Mouse (Mus musculus) adrenal gland, adult 18-20 months (tissue): ENCODE results near the gene Olfr728. TPM values are rescaled to one million over a fixed set of nuclear protein-coding genes. Genes with fewer than 3 reads are reported as not detected.

Experiments used
- DNase-seq, 2 experiments: peaks; one replicate each; pipeline ENCODE4 v3.0.0; 2021 to 2022; ENCODE audit warnings: low spot score in 2 of 2
- long read RNA-seq, 2 experiments: library from polyadenylated mRNA; stranded (forward); transcript quantifications; one replicate each; pipeline ENCODE4 v2.0.0; 2021
- total RNA-seq, 2 experiments: library from RNA; stranded (reverse); gene quantifications; 1 replicate in 1 of 2; 2 replicates in 1 of 2; pipeline ENCODE4 v1.2.3; 2021

Olfr728 gene
- total RNA-seq, result not detected
- long read RNA-seq, experiment 1, result 0 reads
- long read RNA-seq, experiment 2, result 0 reads

DNA sequence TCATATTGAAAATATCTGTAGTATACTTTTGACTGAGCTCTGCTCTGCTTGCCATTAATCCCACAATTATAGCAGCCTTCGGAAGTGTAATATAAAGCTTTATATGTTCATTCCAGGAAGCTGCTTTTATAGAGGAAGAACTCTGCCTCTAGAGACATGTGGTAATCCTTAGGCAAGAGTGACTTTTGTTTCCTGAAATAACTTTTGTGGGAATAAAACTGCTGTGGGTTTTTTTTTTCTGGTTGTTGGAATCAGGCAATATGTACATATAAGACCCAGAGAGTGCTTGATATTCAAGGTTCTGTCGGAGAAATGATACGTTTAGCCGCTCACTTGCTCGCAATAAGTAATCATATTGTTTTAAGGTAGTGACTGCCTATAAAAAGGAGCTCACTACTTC, at the start of gene Olfr728:
Gene Olfr728, minus strand, starts transcription at position 101 of the 400 bp plus-strand sequence.
- no peak for DNase-seq

DNA sequence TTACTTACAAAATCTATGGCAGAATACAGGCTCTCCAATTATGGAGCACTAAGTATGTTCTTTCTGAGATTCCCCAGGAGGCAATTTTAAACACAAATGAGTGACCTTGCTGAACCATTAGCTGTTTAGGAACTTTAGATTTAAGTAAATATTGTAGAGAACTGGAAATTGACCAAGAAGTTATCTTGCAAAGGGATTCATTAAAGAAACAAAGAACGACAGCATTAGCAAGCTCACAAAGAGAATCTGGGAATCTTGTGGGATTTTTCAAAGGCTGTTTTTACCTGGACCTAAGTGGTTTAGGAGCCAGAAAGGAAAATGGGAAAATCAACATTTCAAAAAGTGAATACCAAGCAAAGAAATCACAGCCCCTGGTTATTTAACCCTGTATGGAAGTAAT, 45.6 kb upstream of the Olfr728 start, which contains the start of gene Olfr730:
Gene Olfr730, minus strand, starts transcription at position 101 of the 400 bp plus-strand sequence.
- DNase-seq, result no peak

DNA sequence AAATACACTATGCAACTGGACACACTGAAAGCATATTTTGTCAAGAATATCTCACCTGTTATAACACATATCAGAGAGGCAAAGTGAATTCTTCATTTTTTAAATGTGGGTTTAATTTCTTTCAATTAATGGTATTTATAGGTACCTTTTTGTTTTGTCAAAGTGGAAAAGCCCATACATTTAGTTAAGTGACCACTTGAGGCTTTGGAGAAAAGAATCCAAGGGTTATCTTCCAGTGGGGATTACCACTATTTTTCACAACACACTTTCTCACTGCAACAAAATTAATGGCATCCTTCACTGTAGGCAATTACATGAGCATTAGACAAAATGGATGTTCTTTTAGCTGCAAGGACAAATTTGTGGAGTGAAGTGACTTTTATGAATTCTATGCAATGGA, 10.3 kb upstream of the Olfr728 start, which contains the start of gene Olfr729:
Gene Olfr729, minus strand, starts transcription at position 101 of the 400 bp plus-strand sequence.
- no peak for DNase-seq

DNA sequence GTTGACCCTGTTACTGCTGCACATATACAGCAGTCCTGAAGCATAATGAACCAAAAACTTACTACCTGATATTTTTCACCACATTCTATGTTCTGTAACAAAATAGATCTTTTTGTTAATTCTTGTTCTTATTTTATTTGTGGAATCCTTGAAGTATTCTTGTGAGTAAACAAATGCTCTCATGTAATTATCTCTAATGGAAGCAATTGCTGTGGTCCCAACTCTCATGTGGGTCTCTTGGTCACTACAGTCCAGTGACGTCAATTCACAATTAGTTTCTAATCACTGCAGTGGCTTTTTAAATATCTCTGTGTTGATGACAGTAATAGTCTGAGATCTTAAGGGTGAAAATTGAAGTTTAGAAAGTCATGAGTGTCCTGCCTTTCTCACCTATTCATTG, 19.6 kb downstream of the Olfr728 start, which contains the start of gene Olfr727:
Gene Olfr727, plus strand, starts transcription at position 301 of the 400 bp plus-strand sequence.
- no peak for DNase-seq

DNA sequence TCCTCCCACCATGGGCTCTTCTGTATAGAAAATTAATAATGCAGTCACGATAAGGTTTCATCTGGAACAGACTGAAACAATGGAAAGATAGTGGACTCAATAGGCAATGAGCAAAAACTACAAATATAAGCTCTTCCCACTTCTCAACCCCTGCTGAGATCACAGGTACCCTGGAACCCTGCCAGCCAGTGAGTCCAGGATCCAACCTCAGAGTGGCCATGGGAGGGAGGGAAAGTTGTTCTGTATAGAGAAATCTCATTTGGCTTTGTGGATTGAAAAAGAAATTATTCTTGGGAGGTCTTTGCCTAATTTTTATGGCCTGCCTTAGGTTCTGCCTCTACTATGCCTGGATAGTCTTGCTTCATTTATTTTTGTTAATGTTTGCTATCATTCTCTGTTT, 51.6 kb downstream of the Olfr728 start, which contains the start of gene Olfr726:
Gene Olfr726, minus strand, starts transcription at position 101 of the 400 bp plus-strand sequence.
- no peak for DNase-seq

Other genes starting within 250 kb of the Olfr728 start
- not detected for gene Olfr722, start 240.7 kb downstream of the Olfr728 start, total RNA-seq
- not detected for gene Olfr723, start 210.9 kb downstream of the Olfr728 start, total RNA-seq
- gene Olfr724, start 179.4 kb downstream of the Olfr728 start, total RNA-seq, result not detected
- not detected for gene Olfr725, start 102.3 kb downstream of the Olfr728 start, total RNA-seq
- gene Olfr726, start 51.7 kb downstream of the Olfr728 start, total RNA-seq, result not detected
- not detected for gene Olfr727, start 19.5 kb downstream of the Olfr728 start, total RNA-seq
- not detected for gene Olfr729, start 10.2 kb upstream of the Olfr728 start, total RNA-seq
- not detected for gene Olfr730, start 45.5 kb upstream of the Olfr728 start, total RNA-seq
- not detected for gene Olfr731, start 99.2 kb upstream of the Olfr728 start, total RNA-seq
- gene Olfr732, start 141.5 kb upstream of the Olfr728 start, total RNA-seq, result not detected
- gene Olfr733, start 158.8 kb upstream of the Olfr728 start, total RNA-seq, result not detected
- gene Olfr734, start 184.1 kb upstream of the Olfr728 start, total RNA-seq, result not detected
- gene Olfr735, start 206.2 kb upstream of the Olfr728 start, total RNA-seq, result not detected
- gene Tlr11, start 215.2 kb upstream of the Olfr728 start, total RNA-seq, result under 1 TPM; 0.10 to 0.54 TPM
- gene Olfr736, start 238.5 kb upstream of the Olfr728 start, total RNA-seq, result not detected